Mouse (Mus musculus) liver, embryonic 12.5 days (tissue): Measurements from ENCODE around the gene Creb3l4. TPM values are rescaled to one million over a fixed set of nuclear protein-coding genes. Genes with fewer than 3 reads are reported as not detected.

ENCODE experiments used
- ATAC-seq: fragments of 200-750 bp; cut with Nextera tagmentation; 2 replicates; pipeline ENCODE4 v1.8.0; 2017; ENCODE audit warnings: moderate number of reproducible peaks, mild to moderate bottlenecking, moderate library complexity
- H3K27ac ChIP-seq: fragments of 300-500 bp; sonication (generic); 2 replicates; pipeline ENCODE4 v1.5.1; 2016; ENCODE audit warnings: mild to moderate bottlenecking
- H3K27me3 ChIP-seq: fragments of 300-500 bp; sonication (generic); replicated peaks from 2 replicates; pipeline ENCODE4 v1.6.1; 2016; ENCODE audit warnings: mild to moderate bottlenecking, moderate library complexity
- H3K36me3 ChIP-seq: fragments of 300-500 bp; sonication (generic); 2 replicates; pipeline ENCODE4 v1.6.1; 2016; ENCODE audit warnings: mild to moderate bottlenecking, moderate library complexity
- H3K4me1 ChIP-seq: fragments of 300-500 bp; sonication (generic); 2 replicates; pipeline ENCODE4 v1.6.1; 2016
- H3K4me2 ChIP-seq: fragments of 300-500 bp; sonication (generic); 2 replicates; pipeline ENCODE4 v1.6.1; 2016; ENCODE audit warnings: mild to moderate bottlenecking, moderate library complexity
- H3K4me3 ChIP-seq: fragments of 300-500 bp; sonication (generic); 2 replicates; pipeline ENCODE4 v1.5.1; 2016; ENCODE audit warnings: mild to moderate bottlenecking, moderate library complexity
- H3K9ac ChIP-seq: fragments of 300-500 bp; sonication (generic); 2 replicates; pipeline ENCODE4 v1.6.1; 2016; ENCODE audit warnings: mild to moderate bottlenecking, moderate library complexity
- H3K9me3 ChIP-seq: fragments of 300-500 bp; sonication (generic); replicated peaks from 2 replicates; pipeline ENCODE4 v1.6.1; 2016; ENCODE audit warnings: mild to moderate bottlenecking, moderate library complexity
- WGBS: fragments of 180-500 bp; shearing (Covaris S2); methylation state at CpG from one replicate; pipeline ENCODE4 v1.1.7; 2016; ENCODE audit not compliant: insufficient replicate concordance; 5-methylcytosine and 5-hydroxymethylcytosine counted together
- microRNA-seq: library from miRNA; unstranded; fragments of <30 nt; microRNA quantifications from one replicate; pipeline ENCODE4, GENCODE M21; 2017
- polyA plus RNA-seq: library from polyadenylated mRNA; unstranded; fragments of >200 nt; fragmentation: Nextera tagmentation; extraction: Ambion mirVana; gene quantifications from 2 replicates; pipeline ENCODE4 v1.2.1, GENCODE M21; 2016

The Creb3l4 gene
- polyA plus RNA-seq, 1 experiment from 2014 or later: 0.56 TPM

DNA sequence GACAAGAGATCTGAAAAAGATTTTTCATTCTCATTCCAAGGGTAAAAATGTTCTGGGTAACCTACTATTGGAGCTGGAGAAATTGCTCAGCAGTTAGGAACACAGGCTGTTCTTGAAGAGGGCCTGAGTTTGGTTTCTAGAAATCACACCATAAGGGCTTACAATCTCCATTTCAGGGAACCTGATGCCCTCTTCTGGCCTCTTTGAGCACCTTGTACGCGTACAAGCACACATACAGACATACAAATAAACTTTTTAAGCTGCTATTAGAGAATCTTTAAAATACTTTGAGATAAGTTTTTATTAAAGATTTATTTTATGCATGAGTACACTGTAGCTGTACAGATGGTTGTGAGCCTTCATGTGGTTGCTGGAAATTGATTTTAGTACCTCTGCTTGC is 38.7 kb downstream of the Creb3l4 start:
- Histone ChIP-seq H3K4me3 (no peak overlapping the region), H3K4me2 (no peak overlapping the region), H3K36me3 (peaks cover 30% of the 10 kb centered on the region), H3K9ac (no peak overlapping the region), H3K27ac (no peak overlapping the region), H3K27me3 (no peaks in the 10 kb centered on the region), H3K4me1 (0 out of 2 replicates have a peak, but pooled peaks cover 8% of the 10 kb centered on the region), H3K9me3 (no peaks in the 10 kb centered on the region)
- no peak for ATAC-seq
- WGBS: 81% methylated on average over 2 of the region's 2 CpGs

DNA sequence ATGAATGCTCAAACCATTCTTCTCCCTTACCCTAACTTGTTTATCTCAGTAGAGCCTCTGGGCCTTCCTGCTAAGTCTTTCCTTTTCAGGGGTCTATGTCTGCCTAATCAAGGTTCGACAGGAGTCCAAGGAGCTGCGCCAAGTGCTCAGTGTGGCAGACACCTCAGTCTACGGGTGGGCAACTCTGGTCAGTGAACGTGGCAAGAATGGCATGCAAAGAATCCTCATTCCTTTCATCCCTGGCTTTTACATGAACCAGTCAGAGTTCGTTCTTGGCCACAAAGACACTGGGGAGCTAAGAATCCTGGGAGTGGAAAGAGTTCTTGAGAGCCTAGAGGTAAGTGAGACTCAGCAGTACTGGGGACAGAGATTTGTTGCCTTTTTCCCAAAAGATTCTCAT is 39.7 kb downstream of the Creb3l4 start:
- Histone ChIP-seq H3K27ac (no peak overlapping the region), H3K9me3 (no peaks in the 10 kb centered on the region), H3K4me1 (0 out of 2 replicates have a peak, but pooled peaks cover 1% of the 10 kb centered on the region), H3K36me3 (peaks cover 20% of the 10 kb centered on the region), H3K27me3 (no peaks in the 10 kb centered on the region), H3K4me3 (no peak overlapping the region), H3K9ac (no peak overlapping the region), H3K4me2 (no peak overlapping the region)
- no peak for ATAC-seq
- WGBS: 57% methylated on average over 5 of the region's 5 CpGs

DNA sequence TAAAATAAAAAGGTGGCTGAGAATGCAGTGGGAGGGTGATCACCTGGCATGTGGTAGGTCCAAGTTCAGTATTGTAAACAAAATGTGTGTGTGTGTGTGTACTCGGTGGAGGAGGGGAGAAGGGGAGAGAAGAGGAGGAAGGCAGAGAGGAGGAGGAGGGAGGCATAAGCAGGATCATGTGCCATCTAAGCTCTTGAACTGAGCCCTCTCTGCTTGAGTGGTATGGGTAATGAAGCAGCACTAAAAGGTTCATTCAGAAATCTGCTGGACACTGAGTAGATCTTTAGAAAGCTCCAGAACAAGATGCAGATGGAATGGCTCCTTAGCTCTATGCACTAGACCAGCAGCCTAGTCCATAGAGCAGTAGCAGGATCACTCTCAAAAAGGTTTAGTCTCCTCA is 40.4 kb downstream of the Creb3l4 start:
- no peak for ATAC-seq

DNA sequence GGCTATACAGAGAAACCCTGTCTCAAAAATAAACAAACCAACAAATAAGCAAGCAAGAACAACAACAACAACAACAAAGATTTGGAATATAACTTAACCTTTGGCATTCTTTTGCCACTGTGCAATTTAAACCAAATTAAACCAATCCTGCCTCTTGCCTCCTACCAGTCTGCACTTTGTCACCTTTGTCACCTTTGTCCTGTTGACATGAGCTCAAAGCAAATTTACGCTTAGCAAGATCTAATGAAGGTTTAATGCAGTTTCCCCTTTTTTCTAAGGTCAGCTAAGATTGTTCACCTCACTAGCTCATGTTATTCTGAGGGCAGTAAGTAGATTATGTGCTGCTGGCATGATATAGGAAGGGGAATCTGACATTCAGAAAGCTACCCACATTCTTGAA is 45.8 kb downstream of the Creb3l4 start:
- Histone ChIP-seq H3K4me1 (no peaks in the 10 kb centered on the region), H3K4me2 (no peak overlapping the region), H3K36me3 (no peaks in the 10 kb centered on the region), H3K9ac (no peak overlapping the region), H3K27me3 (no peaks in the 10 kb centered on the region), H3K9me3 (no peaks in the 10 kb centered on the region), H3K27ac (no peak overlapping the region), H3K4me3 (no peak overlapping the region)
- 62% methylated on average over 1 of the region's 1 CpGs for WGBS
- no peak for ATAC-seq

More for the DNA sequence above, 40.4 kb downstream of the Creb3l4 start:
- Histone ChIP-seq H3K27ac (no peak overlapping the region), H3K36me3 (peaks cover 13% of the 10 kb centered on the region), H3K9ac (no peak overlapping the region), H3K9me3 (no peaks in the 10 kb centered on the region), H3K27me3 (no peaks in the 10 kb centered on the region), H3K4me3 (no peak overlapping the region), H3K4me1 (no peaks in the 10 kb centered on the region), H3K4me2 (no peak overlapping the region)
- WGBS: 68% methylated on average over 1 of the region's 1 CpGs

DNA sequence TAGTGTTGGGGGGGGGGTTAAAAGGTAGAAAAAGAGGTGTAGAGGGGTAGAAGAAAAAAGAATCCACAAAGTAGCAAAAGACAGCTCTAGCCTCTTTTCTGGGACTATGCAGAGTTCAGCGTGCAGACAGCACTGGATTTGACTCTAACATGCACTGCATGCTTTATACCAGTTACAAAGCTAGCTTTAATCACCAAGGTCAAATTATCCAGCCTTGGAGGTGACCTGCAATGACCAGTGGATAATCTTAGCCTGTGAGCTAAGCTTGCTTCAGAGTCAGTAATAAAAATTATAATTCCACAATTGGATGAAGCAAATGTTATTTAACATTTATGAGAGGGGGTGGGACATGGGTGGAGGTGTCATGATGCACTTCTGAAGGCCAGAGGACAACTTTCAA is 47.7 kb downstream of the Creb3l4 start:
- ATAC-seq: no peak
- no peak overlapping the region for H3K9ac ChIP-seq
- H3K4me3 ChIP-seq: no peak overlapping the region
- H3K27me3 ChIP-seq: no peaks in the 10 kb centered on the region
- H3K4me2 ChIP-seq: no peak overlapping the region
- H3K9me3 ChIP-seq: no peaks in the 10 kb centered on the region
- 64% methylated on average over 1 of the region's 1 CpGs for WGBS
- no peaks in the 10 kb centered on the region for H3K36me3 ChIP-seq
- H3K27ac ChIP-seq: no peak overlapping the region
- no peaks in the 10 kb centered on the region for H3K4me1 ChIP-seq

DNA sequence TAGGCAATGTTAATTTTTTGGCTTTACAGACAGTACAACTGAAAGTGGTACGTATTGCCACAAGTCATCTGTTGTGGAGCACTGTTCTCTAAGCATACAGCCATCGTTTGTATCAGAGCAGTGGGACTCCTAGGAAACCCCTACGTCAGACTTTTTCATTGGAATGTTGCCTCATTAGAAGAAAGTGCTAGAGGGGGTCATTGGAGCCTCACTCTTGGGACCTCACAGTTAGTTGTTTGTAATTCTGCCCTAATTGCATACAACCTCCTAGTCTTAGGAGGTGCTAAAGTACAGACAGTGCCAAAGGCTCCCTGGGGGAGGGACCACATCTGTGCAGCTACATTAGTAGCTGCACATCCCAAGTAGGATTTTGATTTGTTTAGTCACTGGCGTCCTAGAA is 48.6 kb downstream of the Creb3l4 start:
- Histone ChIP-seq H3K4me1 (no peaks in the 10 kb centered on the region), H3K9ac (no peak overlapping the region), H3K27ac (no peak overlapping the region), H3K27me3 (no peaks in the 10 kb centered on the region), H3K4me3 (no peak overlapping the region), H3K36me3 (no peaks in the 10 kb centered on the region), H3K4me2 (no peak overlapping the region), H3K9me3 (no peaks in the 10 kb centered on the region)
- ATAC-seq: no peak
- 56% methylated on average over 4 of the region's 4 CpGs for WGBS

DNA sequence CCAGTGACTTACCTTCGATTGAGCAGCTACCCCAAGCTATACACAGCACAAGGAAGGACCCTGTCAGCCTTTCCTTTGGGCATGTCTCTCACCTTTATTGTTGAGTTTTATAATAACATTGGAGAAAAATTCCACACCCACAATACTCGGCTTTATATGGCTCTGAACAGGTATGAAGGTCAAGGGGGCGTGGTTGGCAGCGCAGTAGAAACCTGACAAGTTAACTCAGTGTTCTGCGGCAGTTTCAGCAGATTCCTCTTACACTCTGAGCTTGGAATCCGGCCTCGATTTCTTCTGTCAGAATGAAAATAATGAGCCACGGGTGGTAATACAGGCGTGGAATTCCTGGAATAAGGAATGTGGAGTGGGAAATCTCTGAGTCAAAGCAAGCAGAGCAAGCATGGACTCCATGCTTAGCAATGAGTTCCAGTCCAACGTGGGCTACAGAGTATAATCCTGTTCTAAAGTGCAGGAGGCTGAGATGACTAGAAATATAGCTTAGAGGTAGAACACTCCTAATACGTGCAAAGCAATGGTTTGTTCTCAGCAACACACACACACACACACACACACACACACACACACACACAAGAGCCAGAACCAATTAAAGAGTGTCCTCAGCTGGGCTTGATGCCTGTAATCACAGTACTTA is 52.3 kb downstream of the Creb3l4 start:
- H3K27ac ChIP-seq: no peak overlapping the region
- H3K4me2 ChIP-seq: no peak overlapping the region
- WGBS: 69% methylated on average over 11 of the region's 11 CpGs
- no peaks in the 10 kb centered on the region for H3K4me1 ChIP-seq
- no peak for ATAC-seq
- no peak overlapping the region for H3K9ac ChIP-seq
- H3K36me3 ChIP-seq: no peaks in the 10 kb centered on the region
- no peaks in the 10 kb centered on the region for H3K9me3 ChIP-seq
- no peak overlapping the region for H3K4me3 ChIP-seq
- no peaks in the 10 kb centered on the region for H3K27me3 ChIP-seq

Small RNA genes within 50 kb of the gene (microRNA-seq; reads per million reads assigned to microRNA genes)
- not detected for gene Mir7012

Other genes starting within 250 kb of the Creb3l4 start
- 131 and 150 TPM in 2 replicates for gene Hax1, start 244.7 kb downstream of the Creb3l4 start, polyA plus RNA-seq
- 101 and 103 TPM in 2 replicates for gene 4933434E20Rik, start 191.9 kb downstream of the Creb3l4 start, polyA plus RNA-seq
- 111 and 125 TPM in 2 replicates for gene Ubap2l, start 190.9 kb downstream of the Creb3l4 start, polyA plus RNA-seq
- 299 and 315 TPM in 2 replicates for gene Tpm3, start 170.9 kb downstream of the Creb3l4 start, polyA plus RNA-seq
- gene Nup210l, start 139.4 kb downstream of the Creb3l4 start, polyA plus RNA-seq: 0.11 and 0.19 TPM in 2 replicates
- 777 and 835 TPM in 2 replicates for gene Rps27, start 29.9 kb downstream of the Creb3l4 start, polyA plus RNA-seq
- 8.3 and 8.6 TPM in 2 replicates for gene Rab13, start 29.8 kb downstream of the Creb3l4 start, polyA plus RNA-seq
- 64.9 and 66.4 TPM in 2 replicates for gene Jtb, start 11.9 kb downstream of the Creb3l4 start, polyA plus RNA-seq
- 30.7 and 33.1 TPM in 2 replicates for gene Slc39a1, start 4.7 kb upstream of the Creb3l4 start, polyA plus RNA-seq
- 8.2 and 9.4 TPM in 2 replicates for gene Crtc2, start 10.7 kb upstream of the Creb3l4 start, polyA plus RNA-seq
- gene Dennd4b, start 21.7 kb upstream of the Creb3l4 start, polyA plus RNA-seq: 3.0 and 3.4 TPM in 2 replicates
- gene Gatad2b, start 49.7 kb upstream of the Creb3l4 start, polyA plus RNA-seq: 5.1 and 6.0 TPM in 2 replicates
- 3.7 and 4.1 TPM in 2 replicates for gene Slc27a3, start 146.4 kb upstream of the Creb3l4 start, polyA plus RNA-seq
- 20.8 and 21.4 TPM in 2 replicates for gene Ints3, start 190.1 kb upstream of the Creb3l4 start, polyA plus RNA-seq
- 5.1 and 5.3 TPM in 2 replicates for gene Npr1, start 222.4 kb upstream of the Creb3l4 start, polyA plus RNA-seq
- gene Ilf2, start 232.6 kb upstream of the Creb3l4 start, polyA plus RNA-seq: 100 and 103 TPM in 2 replicates
- gene Snapin, start 247.5 kb upstream of the Creb3l4 start, polyA plus RNA-seq: 24.2 and 27.0 TPM in 2 replicates